Mouse (Mus musculus) cortical plate, adult 2 months (tissue): ENCODE measurements around the gene Efcab2.

ENCODE experiments used
- CTCF ChIP-seq: fragments of 200-500 bp; IDR thresholded peaks from 2 replicates; pipeline ENCODE4 v1.5.1; 2011; ENCODE audit warnings: mild to moderate bottlenecking, control low read depth, low read length; ENCODE audit not compliant: insufficient read depth; ENCODE audit errors: extremely low read depth
- POLR2A ChIP-seq: fragments of 200-500 bp; IDR thresholded peaks from 2 replicates; pipeline ENCODE4 v1.6.1; 2011; ENCODE audit warnings: mild to moderate bottlenecking, low read length, control low read depth; ENCODE audit not compliant: insufficient read depth; ENCODE audit errors: extremely low read depth

- TF ChIP-seq CTCF (no peak), POLR2A (no peak)
These were observed 117.3 kb downstream of the Efcab2 start for GRCm38 (mm10) chr1:178523152-178523551.
